Mouse (Mus musculus) adrenal gland, postnatal 36 days (tissue): Measurements from ENCODE around the gene Arhgap40. TPM values are rescaled to one million over a fixed set of nuclear protein-coding genes. Genes with fewer than 3 reads are reported as not detected.

Source experiments
- DNase-seq, 2 experiments: peaks; one replicate each; pipeline ENCODE4 v3.0.0; 2021; ENCODE audit warnings: mixed read lengths in 1 of 2
- long read RNA-seq, 2 experiments: library from polyadenylated mRNA; stranded (forward); transcript quantifications; one replicate each; pipeline ENCODE4 v2.0.0; 2021; ENCODE audit warnings: borderline sequencing depth in 2 of 2
- total RNA-seq, 2 experiments: library from RNA; stranded (reverse); gene quantifications; 2 replicates each; pipeline ENCODE4 v1.2.3; 2021

Arhgap40 gene
- not detected for total RNA-seq
- long read RNA-seq, experiment 1, result 0 reads
- long read RNA-seq, experiment 2, result 0 reads

DNA sequence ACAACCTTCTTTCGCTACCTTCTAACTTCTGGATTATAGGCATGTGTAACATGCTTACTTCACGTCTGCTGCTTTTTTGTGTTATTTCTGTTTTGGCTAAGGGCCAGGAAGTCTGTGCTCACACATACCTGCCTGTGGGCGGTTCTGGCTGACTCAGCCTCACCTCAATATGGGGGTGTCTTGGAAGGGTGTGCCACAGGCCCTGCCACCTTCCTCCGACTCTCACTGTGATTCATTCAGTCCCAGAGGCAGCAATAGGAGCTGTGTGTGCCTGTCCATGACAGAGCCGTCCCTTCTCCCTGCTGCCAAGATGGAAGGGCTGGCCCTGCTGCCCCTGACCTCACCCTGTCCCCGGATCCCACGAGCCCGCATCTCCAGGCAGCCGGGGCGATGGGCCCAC lies at the start of gene Arhgap40:
Gene Arhgap40, plus strand, starts transcription at position 269 of the 400 bp plus-strand sequence.
- DNase-seq, result no peak

DNA sequence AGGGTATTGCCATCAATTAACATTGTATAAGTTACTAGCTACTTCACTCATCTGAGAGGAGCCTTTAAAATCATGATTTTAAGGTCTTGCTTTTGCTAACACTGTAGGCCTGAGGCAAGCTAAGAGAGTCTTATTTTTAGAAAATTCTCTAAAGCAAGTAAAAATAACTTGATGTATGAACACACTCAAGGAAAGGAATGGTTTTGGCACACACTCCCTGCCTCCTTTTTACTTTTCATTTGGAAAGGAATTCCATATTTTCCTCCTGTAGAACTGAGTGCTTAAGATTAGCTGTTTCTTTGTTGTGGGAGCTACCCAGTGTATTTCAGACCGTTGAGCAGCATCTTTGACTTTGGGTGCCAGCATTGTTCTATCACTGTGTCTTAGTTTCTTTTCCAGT lies 38.4 kb upstream of the Arhgap40 start:
- DNase-seq, result no peak

DNA sequence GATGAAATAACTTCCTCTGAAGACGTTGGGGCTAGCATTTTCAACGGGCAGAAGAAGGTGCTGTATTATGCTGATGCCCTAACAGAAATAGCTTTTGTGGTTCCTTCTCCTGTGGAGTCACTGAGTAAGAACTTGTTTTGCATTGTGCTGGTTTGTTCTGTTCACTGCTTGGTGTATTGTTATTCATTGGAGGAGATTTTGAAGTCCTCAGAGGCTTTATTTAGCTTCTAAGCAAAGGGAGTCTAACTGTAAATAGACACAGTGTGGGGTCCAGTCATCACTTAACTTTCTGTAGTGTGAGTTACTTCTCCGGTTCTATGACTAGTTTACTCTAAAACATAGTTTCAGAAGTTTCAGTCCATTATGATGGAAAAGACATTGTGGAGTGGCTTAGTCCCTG lies 35.0 kb upstream of the Arhgap40 start:
- no peak for DNase-seq

DNA sequence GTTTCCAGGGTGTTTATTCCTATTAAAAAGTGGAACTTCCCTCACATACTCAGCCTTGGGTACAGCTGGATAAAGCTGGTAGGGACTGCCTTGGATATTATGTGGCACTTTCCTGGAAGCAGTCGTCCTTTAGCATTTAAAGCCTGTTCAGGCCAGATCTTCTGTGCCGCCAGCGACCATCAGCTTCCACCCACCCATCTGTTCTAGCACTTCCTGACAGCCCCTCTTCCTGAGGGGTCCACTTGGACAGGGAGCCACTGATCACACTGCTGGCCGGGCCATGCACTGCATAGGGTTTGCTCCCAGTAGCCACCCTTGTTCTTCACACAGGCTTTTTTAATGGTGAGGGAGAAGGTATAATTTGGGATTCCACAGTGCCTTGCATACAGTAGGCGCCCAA lies 14.1 kb upstream of the Arhgap40 start:
- no peak for DNase-seq

DNA sequence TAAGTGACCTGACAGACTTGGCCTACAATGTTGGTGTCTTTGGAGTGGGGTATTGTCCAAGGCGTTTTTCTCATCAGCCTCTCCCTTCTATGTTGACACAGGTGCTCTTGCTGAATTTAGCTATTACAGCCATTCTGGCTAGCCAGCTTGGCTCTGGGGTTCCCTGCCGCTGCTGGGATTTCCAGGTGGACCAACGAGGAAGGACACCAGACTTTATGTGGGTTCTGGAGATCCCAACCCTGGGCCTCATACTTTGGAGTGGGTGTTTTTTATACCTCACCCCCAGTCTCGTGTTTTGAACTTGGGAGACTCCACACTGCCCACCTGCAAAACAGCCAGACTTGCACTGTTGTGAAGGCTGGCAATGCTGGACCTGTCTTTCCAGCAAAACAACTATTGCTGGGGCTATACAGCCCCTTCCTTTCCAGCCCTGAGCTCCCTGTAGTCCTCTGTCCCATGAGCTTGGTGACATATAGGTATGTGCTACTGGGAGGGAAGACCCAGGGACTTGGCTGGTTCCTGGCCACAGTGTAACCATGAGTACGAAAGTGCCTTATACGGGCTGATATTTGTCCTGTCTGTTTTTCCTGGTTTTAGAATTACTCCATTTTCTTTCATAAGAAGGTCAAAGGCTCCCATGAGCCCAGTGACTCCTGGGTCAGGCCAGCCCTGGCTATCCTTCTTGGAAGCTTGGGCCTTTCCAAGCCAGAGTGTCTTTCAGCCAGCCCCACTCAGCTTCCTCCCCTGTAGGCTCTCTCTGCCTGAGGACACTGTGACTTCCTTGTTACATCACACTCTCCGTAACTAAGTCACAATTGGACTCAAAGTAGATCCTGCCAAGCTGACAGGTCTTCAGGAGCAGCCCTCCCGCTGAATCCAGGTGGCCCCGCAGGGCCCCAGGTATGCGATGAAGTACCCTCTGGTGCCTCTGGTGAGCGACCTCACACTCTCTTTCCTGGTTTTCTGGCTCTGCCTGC lies 10.5 kb upstream of the Arhgap40 start, which contains the start of gene Adig:
Gene Adig, plus strand, starts transcription at position 777 of the 977 bp plus-strand sequence.
- peak in 1 of 2 experiments; percentile 15 for DNase-seq

DNA sequence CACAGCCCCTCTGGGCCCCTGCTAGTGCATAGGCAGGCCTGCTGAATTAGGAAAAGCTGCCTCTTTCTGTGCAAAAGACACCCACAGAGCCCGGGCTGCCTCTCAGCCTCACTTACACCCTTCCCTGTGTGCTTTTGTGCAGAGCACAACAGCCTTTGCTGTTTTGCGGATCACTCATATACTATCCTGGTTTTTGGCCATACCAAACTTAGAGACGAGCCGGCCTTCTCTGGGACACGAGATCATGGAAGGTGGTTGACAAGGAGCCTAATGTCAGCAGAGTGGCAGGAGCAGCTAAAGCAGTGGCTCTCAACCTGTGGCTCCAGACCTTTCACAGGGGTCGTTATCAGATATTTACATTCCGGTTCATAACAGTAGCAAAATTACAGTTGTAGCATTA lies 9.4 kb upstream of the Arhgap40 start:
- DNase-seq, result no peak

DNA sequence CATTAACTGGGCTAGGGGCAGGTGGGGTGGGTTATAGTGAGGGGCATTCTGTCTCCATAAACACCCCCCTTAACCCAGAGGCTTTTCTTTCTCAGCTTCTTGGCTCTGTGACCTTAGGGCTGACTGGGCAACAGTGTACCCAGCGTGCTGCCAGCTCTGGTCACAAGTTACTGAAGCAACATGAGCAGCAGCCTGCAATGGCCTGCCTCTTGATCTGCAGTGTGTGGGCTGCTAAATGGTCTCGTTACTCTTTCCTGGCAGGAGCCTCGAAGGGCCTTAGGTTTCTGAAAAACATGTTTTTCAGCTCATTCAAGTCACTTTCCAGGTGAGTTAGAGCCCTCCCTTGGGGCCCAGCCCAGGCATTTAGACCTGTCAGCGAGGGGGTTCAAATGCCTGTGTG lies 8.9 kb upstream of the Arhgap40 start:
- peak in 1 of 2 experiments; percentile 28 for DNase-seq

DNA sequence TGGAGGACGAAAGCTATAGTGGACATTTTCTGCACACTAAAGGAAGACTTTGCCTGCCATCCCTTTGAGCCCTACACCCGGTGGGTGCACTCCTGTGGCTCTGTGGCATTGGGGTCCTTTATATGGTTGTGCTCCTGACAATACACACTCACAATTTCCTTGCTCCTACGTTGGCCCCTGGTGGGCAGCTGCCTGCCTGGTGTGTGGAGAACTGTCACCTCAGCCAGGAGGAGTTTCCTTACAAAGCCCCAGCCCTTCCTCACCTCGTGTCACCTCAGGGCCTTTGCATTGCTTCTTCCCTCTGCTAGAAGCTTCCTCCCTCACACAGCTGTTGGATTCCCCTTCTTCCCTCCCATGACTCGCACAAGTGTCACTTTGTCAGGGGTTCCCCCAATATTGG lies 6.1 kb upstream of the Arhgap40 start:
- no peak for DNase-seq

DNA sequence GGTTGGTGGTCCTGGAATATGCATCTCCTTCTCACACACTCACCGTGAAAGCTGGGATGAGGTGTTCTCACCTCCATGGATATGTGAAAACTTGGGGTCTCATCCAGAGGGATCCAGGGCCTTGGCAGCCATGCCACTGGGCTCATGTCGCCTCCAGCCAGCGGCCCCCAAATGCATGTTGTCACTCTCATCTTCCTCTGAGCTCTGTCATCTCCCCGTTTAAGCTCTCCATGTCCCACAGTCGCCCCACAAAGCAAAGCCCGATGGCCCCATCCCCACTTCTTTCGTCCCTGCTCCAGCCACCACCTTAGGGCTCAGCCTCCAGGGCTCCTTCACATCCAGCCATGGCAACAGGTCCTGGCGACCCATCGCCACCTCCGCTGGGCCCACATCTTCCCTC lies 5.5 kb upstream of the Arhgap40 start:
- no peak for DNase-seq

DNA sequence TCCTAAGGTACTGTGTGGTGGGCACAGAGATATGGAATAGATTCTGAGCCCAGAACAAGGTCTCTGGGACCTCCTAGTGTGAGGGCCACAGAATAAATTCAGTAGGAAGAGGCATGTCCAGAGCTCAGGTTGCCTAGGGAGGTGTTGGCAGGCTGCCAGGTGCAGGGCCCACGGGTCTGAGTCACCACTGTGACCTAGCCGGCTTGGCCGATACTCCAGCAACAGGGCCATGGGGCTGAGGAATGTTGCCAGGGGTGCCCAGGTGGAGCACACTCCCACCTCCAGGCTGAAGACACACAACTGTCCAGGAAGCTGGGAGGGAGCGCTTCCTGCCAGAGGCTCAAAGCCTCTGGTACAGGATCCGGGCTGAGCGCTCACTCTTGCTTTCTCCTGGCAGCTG lies 1.9 kb upstream of the Arhgap40 start:
- DNase-seq, result peak; percentile 86 to 90

DNA sequence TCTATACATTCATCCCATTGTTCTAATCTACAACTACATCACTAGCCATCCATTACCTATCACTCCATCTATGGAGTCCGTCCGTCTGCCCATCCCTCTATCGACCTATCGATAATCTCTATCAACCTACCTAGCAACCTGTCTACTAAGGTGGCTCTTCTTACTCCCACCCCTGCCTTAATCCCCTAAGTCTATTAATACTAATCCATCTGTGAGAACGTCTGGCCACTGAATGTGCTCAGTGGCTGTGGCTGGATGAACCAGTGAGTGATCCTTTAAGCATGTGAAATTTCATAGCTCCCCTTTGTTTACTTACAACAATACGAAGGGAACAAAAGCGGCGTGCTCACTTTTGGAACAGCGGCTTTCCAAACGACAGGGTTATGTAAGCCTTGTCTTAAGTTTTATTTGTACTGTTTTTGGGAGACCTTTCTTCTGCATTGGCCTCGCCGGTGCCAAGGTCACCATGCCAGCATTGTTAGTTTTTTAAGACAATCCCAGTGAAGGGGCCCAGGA lies 1.3 kb downstream of the Arhgap40 start:
- no peak for DNase-seq

DNA sequence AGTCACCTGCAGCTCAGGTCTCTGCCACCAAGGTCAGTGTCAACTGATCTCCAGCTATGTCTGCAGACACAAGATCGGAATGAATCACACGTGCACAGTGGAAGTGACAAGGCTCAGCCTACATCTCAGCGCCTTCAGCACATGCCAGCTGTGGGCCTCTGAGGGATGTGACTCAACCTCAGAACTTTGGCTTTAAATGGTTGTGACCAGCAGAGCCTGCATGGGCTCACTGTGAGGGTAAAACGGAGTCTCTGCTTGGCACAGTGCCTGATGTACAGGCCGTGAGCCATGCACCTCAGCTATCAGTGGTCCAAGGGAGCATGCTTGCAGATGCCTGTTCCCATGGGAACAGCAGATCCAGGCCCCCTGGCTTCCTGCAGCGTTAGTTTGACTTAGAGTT lies 6.0 kb downstream of the Arhgap40 start:
- no peak for DNase-seq

DNA sequence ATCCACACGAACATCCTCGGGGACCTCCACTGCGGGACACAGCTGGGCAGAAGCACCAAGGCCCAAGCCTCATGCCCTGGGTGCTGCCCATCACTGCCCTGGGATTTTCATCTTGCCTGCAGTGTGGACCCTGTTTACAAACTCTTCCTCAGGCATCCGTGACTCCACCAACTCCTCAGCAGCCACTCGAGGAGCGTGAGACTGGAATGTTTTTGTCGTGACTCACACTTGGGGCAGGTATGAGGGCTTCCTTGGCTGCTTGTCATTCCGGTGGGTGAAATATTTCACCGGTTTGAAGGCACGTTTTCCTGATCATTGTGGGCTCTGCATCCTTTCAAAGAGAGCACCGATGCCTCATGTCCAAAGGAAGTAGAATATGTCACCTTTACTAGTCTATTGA lies 6.5 kb downstream of the Arhgap40 start:
- DNase-seq, result no peak

DNA sequence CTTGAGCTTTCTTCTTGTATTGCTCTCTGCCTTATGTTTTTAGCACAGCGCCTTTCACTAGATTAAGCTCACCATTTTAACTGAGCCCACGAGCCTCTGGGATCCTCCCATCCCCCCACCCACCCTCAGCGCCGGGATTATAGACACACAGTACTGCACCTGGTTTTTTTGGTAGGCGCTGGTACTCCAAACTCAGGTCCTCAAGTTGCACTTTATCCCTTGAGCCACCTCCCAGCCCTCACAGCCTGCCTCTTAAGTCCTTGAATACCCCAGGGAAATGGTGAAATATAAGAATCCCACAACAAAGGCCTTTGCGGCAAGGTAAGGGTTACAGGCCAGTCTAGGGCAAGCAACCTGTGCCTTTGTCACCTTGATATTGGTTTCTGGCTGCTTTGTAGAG lies 7.2 kb downstream of the Arhgap40 start:
- no peak for DNase-seq

DNA sequence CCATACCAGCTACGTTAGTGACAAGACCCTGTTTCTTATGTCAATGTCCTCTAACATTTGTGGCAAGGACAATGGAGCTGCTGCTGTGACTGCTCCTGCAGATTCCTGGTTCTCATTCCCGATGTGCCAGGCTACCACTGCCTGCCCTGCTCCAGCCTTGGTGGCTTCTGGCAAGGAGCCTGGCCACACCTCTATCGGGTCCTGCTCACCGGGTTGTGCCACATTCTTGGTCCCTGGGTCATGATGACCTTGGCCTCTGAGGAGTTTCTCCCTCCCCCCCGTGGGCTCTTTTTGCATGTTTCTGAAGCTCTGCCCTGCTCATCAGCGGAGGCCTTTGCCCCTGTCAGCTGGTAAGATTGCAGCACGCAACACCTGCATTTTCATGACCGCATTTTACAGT lies 10.5 kb downstream of the Arhgap40 start:
- peak; percentile 58 to 67 for DNase-seq

DNA sequence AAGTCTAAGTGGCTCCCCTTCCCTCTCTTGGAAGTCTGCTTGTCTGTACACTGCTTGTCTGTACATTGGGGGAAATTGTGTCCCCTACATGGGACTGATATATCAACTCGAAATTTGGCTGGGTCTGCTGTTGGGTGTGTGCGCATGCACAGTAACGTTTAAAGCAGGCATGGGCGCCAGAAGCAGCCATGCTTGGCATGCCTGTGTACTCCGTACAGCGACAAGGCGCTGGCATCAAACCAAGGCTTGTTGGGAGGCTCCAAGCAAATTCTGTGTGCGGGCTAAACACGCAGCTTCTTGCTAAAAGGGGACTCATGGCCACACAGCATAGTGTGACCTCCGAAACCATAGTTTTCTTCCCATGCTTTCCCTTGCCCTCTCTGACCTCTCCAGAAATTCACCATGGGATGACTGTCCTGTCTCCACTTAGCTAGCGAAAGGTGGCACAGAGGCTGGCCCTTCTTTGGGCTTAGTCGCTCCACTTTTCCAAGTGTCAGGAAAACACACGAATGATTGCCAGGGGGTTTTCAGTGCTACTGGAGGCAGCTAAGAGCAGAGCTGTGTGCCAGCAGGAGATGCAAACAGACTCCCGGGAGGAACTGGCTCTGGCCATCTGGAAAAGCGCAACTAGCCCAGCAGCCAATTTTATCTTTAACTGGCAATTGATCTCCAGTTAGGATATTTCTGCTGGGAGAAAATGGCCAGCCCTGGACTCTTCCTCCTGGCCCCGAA lies 11.7 kb downstream of the Arhgap40 start:
- no peak for DNase-seq

DNA sequence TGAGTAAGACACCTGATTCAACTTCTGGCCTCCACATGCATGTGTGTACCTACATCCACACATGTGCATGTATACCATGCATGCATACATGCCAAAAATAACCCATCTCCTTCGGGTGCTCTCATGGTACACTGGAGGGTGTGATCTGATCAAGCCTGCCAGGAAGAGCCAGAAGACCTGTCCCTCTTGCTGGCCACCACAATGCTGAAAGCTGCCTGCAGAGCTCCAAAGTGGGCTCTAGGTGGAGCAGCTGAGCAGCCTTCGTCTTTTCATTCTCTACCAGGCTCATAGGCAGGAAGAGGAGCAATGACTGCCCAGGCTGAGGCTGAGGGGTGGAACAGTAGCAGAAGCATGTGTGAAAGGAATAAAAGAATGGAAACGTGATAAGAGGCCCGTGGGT lies 21.5 kb downstream of the Arhgap40 start:
- peak; percentile 50 to 71 for DNase-seq

DNA sequence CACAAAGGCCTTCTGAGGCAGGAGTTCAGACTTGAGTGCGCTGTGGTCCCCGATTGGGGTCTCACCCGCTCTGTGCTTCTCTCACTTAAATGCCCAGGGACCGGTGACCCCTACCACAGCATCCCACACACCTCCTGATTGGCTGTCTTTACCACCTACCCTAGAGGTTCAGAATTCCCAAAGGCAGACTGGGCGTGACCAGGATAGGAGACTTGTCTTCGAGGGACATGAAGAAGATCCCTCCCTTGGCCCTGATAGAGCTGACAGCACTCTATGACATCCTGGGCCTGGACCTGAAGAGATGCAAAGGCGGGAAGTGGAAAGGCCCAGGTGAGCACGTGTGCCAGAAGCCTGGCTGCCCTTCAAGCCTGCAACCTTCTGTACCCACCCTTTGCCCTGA lies 22.0 kb downstream of the Arhgap40 start:
- DNase-seq, result no peak

DNA sequence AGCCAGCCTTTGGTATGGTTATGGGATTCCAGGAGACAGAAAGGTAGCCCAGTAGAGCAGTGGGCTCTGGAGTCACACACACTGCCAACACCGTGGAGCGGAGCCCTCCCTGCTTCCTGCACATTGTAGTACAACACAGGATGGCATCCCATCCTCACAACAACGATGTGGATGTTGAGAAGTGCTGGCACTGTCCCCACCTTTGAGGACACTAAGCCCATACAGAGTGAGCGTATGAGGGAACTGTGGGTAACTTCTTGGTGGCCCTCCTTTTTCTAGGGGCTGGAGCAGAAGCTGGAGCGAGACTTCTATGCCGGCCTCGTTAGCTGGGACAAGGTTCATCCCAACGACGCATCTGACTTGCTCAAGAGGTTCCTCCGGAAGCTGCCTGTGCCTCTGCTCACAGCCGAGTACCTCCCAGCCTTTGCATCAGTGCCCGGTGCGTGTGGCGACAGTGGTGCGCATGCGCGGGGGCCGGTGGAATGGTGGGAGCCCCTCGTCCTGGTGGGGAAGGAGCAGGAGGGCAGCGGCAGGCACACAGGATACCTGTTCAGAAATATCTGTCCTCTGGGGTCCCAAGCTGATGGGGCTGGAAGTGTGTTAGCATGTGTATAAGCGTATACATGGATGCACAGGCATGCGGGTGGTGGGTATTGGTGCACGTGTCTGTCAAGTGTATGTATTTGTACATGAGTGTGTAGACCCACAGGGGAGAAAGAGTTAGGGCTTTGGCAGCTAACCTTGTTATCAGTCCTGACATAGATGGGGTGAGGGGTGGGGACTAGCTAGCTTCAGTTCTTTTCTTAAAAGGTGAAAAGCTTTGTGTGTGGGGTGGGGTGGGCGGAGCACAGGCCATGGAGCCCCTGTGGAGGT lies 27.1 kb downstream of the Arhgap40 start:
- DNase-seq, result no peak

DNA sequence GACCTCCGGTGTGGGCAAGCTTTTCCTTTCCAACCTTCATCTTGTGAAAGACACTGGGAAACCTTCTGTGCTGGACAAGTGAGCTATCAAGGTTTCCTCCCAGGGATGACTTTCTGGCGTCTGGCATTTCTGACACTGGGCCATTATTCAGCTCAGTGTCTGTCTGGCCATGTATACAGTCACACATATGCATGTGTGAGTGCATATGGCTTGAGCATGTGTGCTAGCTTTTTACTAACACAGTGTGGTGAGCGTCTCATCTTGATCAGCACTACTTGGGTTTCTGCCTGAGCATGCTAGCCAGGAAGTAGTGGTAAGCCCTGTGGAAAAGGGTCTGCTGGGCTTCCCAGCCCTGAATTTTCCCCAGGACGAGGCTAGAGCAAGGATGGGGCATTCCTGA lies 28.7 kb downstream of the Arhgap40 start:
- DNase-seq, result no peak

DNA sequence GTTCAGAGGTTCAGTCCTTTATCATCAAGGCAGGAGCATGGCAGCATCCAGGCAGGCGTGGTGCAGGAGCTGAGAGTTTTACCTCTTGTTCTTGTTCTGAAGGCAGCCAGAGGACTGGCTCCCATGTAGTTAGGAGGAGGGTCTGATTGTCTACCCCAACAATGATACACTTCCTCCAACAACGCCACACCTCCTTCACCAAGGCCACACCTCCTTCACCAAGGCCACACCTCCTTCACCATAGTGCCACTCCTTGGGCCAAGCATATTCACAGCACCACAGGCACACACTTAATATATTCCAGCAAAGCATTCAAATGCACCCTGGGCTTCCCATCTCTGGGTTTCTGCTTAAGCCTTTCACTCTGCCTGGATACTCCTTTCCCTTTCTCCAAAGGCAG lies 32.7 kb downstream of the Arhgap40 start:
- DNase-seq, result no peak

DNA sequence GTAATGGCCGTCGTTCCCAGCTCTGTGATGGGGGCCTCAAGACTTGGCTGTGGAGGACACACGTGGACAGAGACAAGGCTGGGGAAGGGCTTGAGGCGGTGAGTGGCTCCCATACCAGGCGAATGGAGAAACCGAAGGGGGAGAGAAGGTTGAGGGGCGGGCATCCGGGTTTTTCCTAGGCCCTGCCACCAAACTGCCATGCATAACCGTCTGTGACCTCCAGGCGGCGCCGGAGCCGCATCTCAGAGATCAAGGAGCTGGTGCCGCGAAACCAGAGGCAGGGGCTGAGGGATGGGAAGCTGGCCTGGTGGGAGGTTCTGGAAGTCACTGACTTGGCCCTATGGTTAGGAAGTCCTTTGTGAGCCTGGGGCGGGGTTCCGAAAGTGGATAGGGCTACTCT lies 34.2 kb downstream of the Arhgap40 start:
- peak; percentile 71 to 76 for DNase-seq
